Mouse (Mus musculus) heart, adult 2 months (tissue): ENCODE measurements at regions not wholly inside any gene's neighbourhood (a gene's known extent, or its start where the extent isn't known, plus 50 kb on each side); places are given as distances from the start of the nearest gene placed in this dataset.

Experiments used
- DNase-seq, 2 experiments: peaks; one replicate each; pipeline ENCODE4 v3.0.0; 2021
- H3K27ac ChIP-seq: fragments of 200-600 bp; 2 replicates; pipeline ENCODE4 v1.8.1; 2022
- H3K27me3 ChIP-seq: fragments of 200-500 bp; 2 replicates; pipeline ENCODE4 v1.6.1; 2012; ENCODE audit warnings: mild to moderate bottlenecking, low read length, inconsistent platforms, mixed read lengths; ENCODE audit not compliant: control insufficient read depth, insufficient read depth
- H3K36me3 ChIP-seq: fragments of 200-500 bp; 2 replicates; pipeline ENCODE4 v1.6.1; 2012; ENCODE audit warnings: low read length, inconsistent platforms; ENCODE audit not compliant: control insufficient read depth, insufficient read depth
- H3K4me1 ChIP-seq: fragments of 200-500 bp; 2 replicates; pipeline ENCODE4 v1.6.1; 2011; ENCODE audit warnings: low read length; ENCODE audit not compliant: control insufficient read depth, insufficient read depth
- H3K4me3 ChIP-seq: fragments of 200-600 bp; 2 replicates; pipeline ENCODE4 v1.8.1; 2022
- H3K79me2 ChIP-seq: fragments of 200-500 bp; replicated peaks from 2 replicates; pipeline ENCODE4 v1.6.1; 2012; ENCODE audit warnings: mild to moderate bottlenecking, inconsistent platforms, low read length, moderate library complexity, mixed read lengths; ENCODE audit not compliant: control insufficient read depth, insufficient read depth
- H3K9ac ChIP-seq: fragments of 200-500 bp; 2 replicates; pipeline ENCODE4 v1.6.1; 2012; ENCODE audit warnings: low read depth, mild to moderate bottlenecking, control low read depth, inconsistent platforms, low read length, mixed read lengths
- CTCF ChIP-seq: fragments of 200-600 bp; IDR thresholded peaks from 2 replicates; pipeline ENCODE4 v1.8.1; 2022; ENCODE audit warnings: antibody characterized with exemption, mild to moderate bottlenecking, moderate library complexity
- EP300 ChIP-seq: fragments of 200-500 bp; IDR thresholded peaks from 2 replicates; pipeline ENCODE4 v1.6.1; 2011; ENCODE audit warnings: low read depth, low read length, control low read depth; ENCODE audit not compliant: insufficient read depth
- POLR2A ChIP-seq: fragments of 200-500 bp; IDR thresholded peaks from 2 replicates; pipeline ENCODE4 v1.6.1; 2011; ENCODE audit warnings: mild to moderate bottlenecking, low read depth, low read length, control low read depth; ENCODE audit not compliant: insufficient read depth
- WGBS: fragments of 180-500 bp; shearing (Covaris S2); methylation state at CpG from one replicate; pipeline ENCODE4 v1.1.7; 2018; 5-methylcytosine and 5-hydroxymethylcytosine counted together
- intact Hi-C: fragments of 180-260 bp; cut with DNase I; formaldehyde crosslinking; loops from one replicate; pipeline ENCODE4 v1.15.1; 2025

GRCm38 (mm10) chr11:45643629-45644325 lies 208.1 kb upstream of the Clint1 start:
- no peaks in the 10 kb centered on the region for H3K36me3 ChIP-seq
- intact Hi-C loops: no loop called here
- no peaks in the 10 kb centered on the region for H3K4me1 ChIP-seq
- no peaks in the 10 kb centered on the region for H3K27me3 ChIP-seq
- TF ChIP-seq POLR2A (no peak), CTCF (no peak), EP300 (no peak)
- DNase-seq: no peak
- H3K79me2 ChIP-seq: no peaks in the 10 kb centered on the region
- no peak overlapping the region for H3K27ac ChIP-seq
- no peak overlapping the region for H3K4me3 ChIP-seq
- no peak overlapping the region for H3K9ac ChIP-seq
- WGBS: 81% methylated on average over 12 of the region's 12 CpGs

- H3K9ac ChIP-seq: no peak overlapping the region
These were observed 206.0 kb upstream of the Clint1 start for GRCm38 (mm10) chr11:45645815-45646214.

DNA sequence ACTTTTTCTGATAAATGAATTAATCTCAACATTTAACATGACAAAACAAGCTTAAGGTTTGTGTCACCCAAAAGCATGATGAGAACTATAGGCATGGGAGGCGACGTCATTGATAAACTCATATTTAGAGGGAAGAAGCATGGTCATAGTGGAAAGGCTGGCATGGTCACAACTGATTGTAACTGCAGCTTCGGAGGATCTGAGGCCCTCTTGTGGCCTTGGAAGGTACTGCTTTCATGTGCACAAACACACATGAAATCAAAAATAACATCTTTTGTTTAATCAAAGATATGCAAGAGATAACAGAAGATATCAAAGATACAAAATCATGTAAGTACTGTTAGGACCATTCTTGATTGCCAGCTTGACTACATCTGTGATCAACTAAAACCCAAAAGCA lies 204.0 kb upstream of the Clint1 start:
- no peak overlapping the region for H3K9ac ChIP-seq
- H3K27me3 ChIP-seq: no peaks in the 10 kb centered on the region
- no peak overlapping the region for H3K4me3 ChIP-seq
- 74% methylated on average over 3 of the region's 3 CpGs for WGBS
- no peaks in the 10 kb centered on the region for H3K36me3 ChIP-seq
- no peak for DNase-seq
- no peaks in the 10 kb centered on the region for H3K4me1 ChIP-seq
- peak; percentile 63 for TF ChIP-seq CTCF
- TF ChIP-seq POLR2A: no peak
- H3K27ac ChIP-seq: no peak overlapping the region
- intact Hi-C loops: no loop called here
- no peaks in the 10 kb centered on the region for H3K79me2 ChIP-seq

More at GRCm38 (mm10) chr11:45645815-45646214, 206.0 kb upstream of the Clint1 start:
- H3K36me3 ChIP-seq: no peaks in the 10 kb centered on the region
- no peaks in the 10 kb centered on the region for H3K4me1 ChIP-seq
- no peaks in the 10 kb centered on the region for H3K27me3 ChIP-seq
- TF ChIP-seq POLR2A (no peak), CTCF (peak; percentile 30; the same call in 1 of the 2 replicates)
- no peak overlapping the region for H3K4me3 ChIP-seq
- no peak for DNase-seq
- no peak overlapping the region for H3K27ac ChIP-seq
- WGBS: 69% methylated on average over 3 of the region's 3 CpGs
- intact Hi-C loops: no loop called here
- H3K79me2 ChIP-seq: no peaks in the 10 kb centered on the region

DNA sequence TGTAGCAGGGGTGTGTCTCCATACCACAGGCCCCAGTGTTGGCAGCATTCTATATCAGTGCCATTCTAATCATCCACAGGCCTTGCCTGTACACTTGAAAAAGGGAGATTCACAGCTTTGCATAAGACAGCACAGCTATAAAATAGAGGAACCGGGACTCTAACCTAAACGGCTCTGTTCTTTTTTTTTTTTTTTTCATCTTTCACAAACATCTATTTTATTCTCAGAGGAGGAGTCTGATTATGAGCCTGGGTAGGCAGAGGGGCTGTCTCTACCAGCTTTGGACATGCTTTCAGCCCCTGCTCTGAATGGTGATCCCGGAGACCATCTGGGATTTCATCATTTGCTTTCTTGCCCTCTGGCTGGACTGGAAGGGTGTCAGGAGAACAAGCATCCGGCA lies 195.6 kb upstream of the Clint1 start:
- Histone ChIP-seq H3K36me3 (no peaks in the 10 kb centered on the region), H3K27ac (no peak overlapping the region), H3K4me3 (no peak overlapping the region), H3K4me1 (no peaks in the 10 kb centered on the region), H3K9ac (no peak overlapping the region), H3K79me2 (no peaks in the 10 kb centered on the region), H3K27me3 (no peaks in the 10 kb centered on the region)
- 87% methylated on average over 4 of the region's 4 CpGs for WGBS
- intact Hi-C loops: no loop called here
- no peak for DNase-seq
- TF ChIP-seq POLR2A (no peak), CTCF (no peak), EP300 (no peak)

DNA sequence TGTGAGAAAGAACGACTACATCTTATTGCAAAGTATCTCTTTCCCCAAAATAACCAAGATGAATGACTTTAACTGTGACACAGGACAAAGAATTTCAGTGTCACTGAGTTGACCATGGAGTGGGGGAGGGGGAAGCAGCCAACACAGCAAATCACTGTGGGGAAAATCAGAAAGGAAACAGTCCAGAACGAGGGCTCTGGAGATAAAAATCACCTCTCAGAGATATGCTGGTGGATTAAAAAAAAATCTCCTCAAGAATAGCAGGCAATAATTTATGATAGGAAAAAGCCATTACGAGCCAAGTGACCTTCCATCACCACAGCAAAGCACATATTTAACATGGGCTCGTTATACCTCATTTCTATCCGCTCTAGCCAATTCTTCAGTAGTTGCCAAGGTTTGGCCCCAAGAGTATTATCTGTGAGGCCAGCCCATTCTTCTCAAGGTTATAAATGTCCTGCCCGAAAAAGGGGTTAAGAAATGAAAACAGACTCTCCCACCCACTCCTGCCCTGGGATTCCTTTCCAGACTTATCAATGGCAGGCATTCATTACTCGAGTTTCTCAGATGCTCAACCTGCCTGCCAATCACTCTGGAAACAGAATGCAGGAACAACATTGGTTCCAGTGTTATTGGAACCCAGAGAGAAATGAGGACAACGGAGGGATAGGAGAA lies 181.6 kb upstream of the Clint1 start:
- no peak overlapping the region for H3K9ac ChIP-seq
- intact Hi-C loops: no loop called here
- no peak for DNase-seq
- H3K4me3 ChIP-seq: no peak overlapping the region
- H3K79me2 ChIP-seq: no peaks in the 10 kb centered on the region
- H3K4me1 ChIP-seq: no peaks in the 10 kb centered on the region; the same call in 1 of the 2 replicates
- WGBS: 35% methylated on average over 8 of the region's 8 CpGs
- no peaks in the 10 kb centered on the region for H3K27me3 ChIP-seq
- no peaks in the 10 kb centered on the region for H3K36me3 ChIP-seq
- no peak for TF ChIP-seq CTCF
- no peak for TF ChIP-seq POLR2A
- no peak for TF ChIP-seq EP300
- no peak overlapping the region for H3K27ac ChIP-seq

DNA sequence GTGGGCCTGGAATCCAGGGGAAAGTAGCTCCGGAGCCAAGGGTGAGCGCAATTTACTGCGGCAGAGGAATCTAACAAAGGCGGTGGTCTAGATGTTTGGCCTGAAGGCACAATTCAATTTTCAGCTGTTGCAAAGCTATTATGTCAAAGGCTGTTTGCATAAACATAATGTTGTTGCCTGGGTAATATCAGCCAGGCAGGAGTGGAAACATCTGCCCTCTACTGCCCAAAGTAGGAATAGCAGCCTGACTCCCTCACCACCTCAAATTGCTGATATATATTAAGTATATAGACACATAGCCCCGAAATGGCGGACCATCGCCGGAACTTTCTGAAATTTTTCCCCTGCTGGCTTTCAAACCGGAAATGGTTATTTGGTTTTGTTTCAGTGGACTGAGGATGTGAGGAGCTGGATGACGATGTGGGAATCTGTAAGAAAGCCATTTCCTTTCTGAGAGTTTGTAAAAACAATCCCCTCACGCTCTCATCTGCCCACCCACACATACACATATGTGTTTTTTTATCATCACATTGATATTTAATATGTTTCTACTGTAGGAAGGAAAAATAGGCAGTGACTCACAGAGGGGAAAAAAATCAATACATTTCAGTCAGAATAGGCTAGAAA lies 173.1 kb upstream of the Clint1 start:
- no peak overlapping the region for H3K9ac ChIP-seq
- H3K4me3 ChIP-seq: no peak overlapping the region
- H3K79me2 ChIP-seq: no peaks in the 10 kb centered on the region
- no peaks in the 10 kb centered on the region for H3K27me3 ChIP-seq
- DNase-seq: peak; percentile 69 to 77
- peaks cover 2% of the 10 kb centered on the region for H3K4me1 ChIP-seq
- no peak overlapping the region for H3K27ac ChIP-seq
- TF ChIP-seq POLR2A (no peak), EP300 (0 out of 2 replicates have a peak, but pooled peaks have one; percentile 22), CTCF (peak; percentile 96)
- intact Hi-C loops: loop anchor here (2.0 to 5.0 kb wide), 2 partner anchors 204 to 1092 kb away; no protein-coding TSS in a partner anchor
- 14% methylated on average over 11 of the region's 11 CpGs for WGBS
- H3K36me3 ChIP-seq: no peaks in the 10 kb centered on the region
